Mouse (Mus musculus): Measurements from ENCODE around the gene Mettl21c. TPM values are rescaled to one million over a fixed set of nuclear protein-coding genes. Genes with fewer than 3 reads are reported as not detected.
"Not testable (repeated sequence)": the region's sequence is repeated elsewhere in the genome, so short reads cannot be mapped to it uniquely, and the experiment has no call there.

Gene Mettl21c
- 0.61 and 0.75 TPM in 2 replicates for polyA plus RNA-seq (2016; fragmentation: Nextera tagmentation; extraction: Ambion mirVana)

DNA sequence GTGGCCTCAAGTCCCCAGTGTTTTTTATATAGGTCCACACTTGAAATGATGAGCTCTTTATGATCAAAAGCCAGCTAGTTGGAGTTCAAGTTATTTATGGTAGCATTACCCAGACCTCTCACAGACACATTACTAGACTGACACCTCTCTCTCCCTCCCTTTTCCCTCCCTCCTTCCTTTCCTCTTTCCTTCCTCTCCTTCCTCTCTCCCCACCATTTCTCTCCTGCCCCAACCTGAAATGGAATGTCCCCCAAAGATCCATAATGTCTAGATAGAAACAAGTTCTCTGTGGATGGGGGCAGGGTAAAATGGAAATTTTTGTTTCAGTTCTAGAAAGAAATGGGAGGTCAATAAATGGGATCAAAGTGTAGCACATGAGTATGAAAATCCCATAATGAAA is at the start of gene Mettl21c:
Mettl21c (minus strand) TSS at position 101 of the 400 bp plus-strand sequence.
- H3K4me1 ChIP-seq = no peaks in the 10 kb centered on the region
- no peak within 1 kb of the TSS for H3K27ac ChIP-seq (replicated peaks)
- H3K27me3 ChIP-seq (replicated peaks; ENCODE audit: low read depth, poor library complexity, severe bottlenecking) = no peaks in the 10 kb centered on the region
- no peaks in the 10 kb centered on the region for H3K9me3 ChIP-seq
- no peak within 1 kb of the TSS for H3K4me3 ChIP-seq
- no peaks in the 10 kb centered on the region for H3K36me3 ChIP-seq (replicated peaks)
- no peak for DNase-seq (ENCODE audit: low spot score)

DNA sequence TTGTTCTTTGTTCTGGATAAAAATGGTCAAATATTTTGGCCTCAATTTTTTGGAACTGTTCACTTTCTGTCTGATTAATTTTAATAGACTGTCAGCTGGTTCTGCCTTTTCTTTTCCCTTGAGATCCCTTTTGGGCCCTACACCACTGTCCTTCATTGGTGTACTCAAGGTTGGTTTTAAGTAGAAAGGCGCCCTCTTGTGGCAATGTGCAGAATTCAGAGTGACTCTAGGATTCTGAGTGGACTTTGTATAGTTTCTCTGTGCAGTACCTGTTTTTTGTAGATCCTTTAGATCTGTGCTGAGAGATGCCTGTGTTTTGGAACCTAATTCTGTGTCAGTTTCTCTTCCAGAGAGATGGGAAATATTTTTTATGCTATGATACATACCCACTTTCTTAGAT is 44.8 kb upstream of the Mettl21c start:
- no peaks in the 10 kb centered on the region for H3K4me1 ChIP-seq
- 0% methylated on average over 1 of the region's 1 CpGs for WGBS
- DNase-seq (ENCODE audit: low spot score) = no peak

DNA sequence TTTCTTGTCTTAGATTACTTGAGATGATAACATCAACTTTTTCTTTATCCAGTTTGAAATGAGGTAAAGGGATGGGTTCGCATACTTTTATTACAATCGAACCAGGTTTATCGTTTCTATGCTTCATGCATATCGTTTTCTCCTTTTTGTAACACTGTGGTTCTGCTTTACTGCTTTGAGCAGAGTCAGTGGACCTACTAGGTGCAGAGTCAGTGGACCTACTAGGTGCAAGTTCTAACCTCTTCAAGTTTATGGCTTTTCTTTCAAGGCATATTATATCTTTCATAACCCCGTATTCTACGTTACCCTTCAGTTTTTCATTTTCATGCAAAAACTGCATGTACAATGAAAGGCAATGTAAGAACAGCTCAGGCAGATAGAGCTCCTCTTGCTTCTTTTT is 43.6 kb upstream of the Mettl21c start:
- H3K9me3 ChIP-seq = 0 out of 2 replicates have a peak, but pooled peaks cover under 1% of the 10 kb centered on the region
- 96% methylated on average over 6 of the region's 6 CpGs for WGBS

More for the DNA sequence above, 44.8 kb upstream of the Mettl21c start:
- H3K27ac ChIP-seq (replicated peaks) = no peak overlapping the region
- 0 out of 2 replicates have a peak, but pooled peaks cover 2% of the 10 kb centered on the region for H3K9me3 ChIP-seq
- H3K4me3 ChIP-seq = no peak overlapping the region
- no peaks in the 10 kb centered on the region for H3K36me3 ChIP-seq (replicated peaks)
- no peaks in the 10 kb centered on the region for H3K27me3 ChIP-seq (replicated peaks; ENCODE audit: low read depth, poor library complexity, severe bottlenecking)

DNA sequence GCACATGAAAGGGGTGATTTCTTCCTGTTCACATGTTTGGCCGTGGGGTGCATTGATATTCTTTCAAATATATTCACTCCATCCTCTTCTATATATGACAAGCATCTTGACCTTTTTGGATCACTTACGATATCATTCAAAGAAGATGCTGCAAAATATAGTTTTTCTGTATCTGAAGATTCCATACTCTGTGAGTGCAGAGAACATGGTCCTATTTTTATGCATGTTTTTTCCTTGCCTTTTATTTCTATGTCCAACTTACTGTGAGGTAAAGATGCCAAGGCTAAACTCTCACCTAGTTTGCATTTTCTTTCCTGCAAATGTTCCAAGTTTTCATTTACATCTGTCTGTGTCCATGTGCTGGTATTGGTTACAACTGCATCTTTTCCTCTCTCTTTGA is 42.0 kb upstream of the Mettl21c start, which contains the start of gene Gm8251:
Gm8251 (minus strand) TSS at position 101 of the 400 bp plus-strand sequence.
- no peaks in the 10 kb centered on the region for H3K9me3 ChIP-seq
- H3K4me1 ChIP-seq = no peaks in the 10 kb centered on the region
- H3K36me3 ChIP-seq (replicated peaks) = no peaks in the 10 kb centered on the region
- no peaks in the 10 kb centered on the region for H3K27me3 ChIP-seq (replicated peaks; ENCODE audit: low read depth, poor library complexity, severe bottlenecking)
- no peak within 1 kb of the TSS for H3K27ac ChIP-seq (replicated peaks)
- H3K4me3 ChIP-seq = no peak within 1 kb of the TSS
- DNase-seq (ENCODE audit: low spot score) = no peak
- WGBS = 93% methylated on average over 2 of the region's 2 CpGs

More for the DNA sequence above, 43.6 kb upstream of the Mettl21c start:
- no peak overlapping the region for H3K4me3 ChIP-seq
- DNase-seq (ENCODE audit: low spot score) = no peak
- no peaks in the 10 kb centered on the region for H3K4me1 ChIP-seq
- no peaks in the 10 kb centered on the region for H3K27me3 ChIP-seq (replicated peaks; ENCODE audit: low read depth, poor library complexity, severe bottlenecking)
- H3K36me3 ChIP-seq (replicated peaks) = no peaks in the 10 kb centered on the region
- no peak overlapping the region for H3K27ac ChIP-seq (replicated peaks)

DNA sequence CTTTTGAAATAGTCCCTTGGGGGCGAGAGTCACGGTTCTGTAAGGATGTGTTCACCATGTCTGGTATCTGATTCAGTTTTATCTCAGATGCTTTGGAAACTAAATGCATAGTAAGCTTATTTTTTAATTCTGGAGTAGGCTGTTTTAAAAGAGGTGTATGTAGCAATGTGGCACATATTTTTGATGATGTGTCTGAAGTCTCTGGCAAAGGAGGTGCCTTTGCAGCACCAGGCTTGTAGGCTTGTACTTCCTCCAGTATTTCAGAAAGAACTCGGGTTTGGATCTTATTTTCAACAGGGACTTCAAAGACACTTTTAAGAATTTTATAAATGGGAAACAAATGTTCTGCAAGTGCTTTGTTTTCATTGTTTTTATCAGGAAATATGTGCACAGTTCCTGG is 38.0 kb upstream of the Mettl21c start:
- WGBS = 82% methylated on average over 3 of the region's 3 CpGs
- DNase-seq (ENCODE audit: low spot score) = no peak
- H3K4me3 ChIP-seq = no peak overlapping the region

DNA sequence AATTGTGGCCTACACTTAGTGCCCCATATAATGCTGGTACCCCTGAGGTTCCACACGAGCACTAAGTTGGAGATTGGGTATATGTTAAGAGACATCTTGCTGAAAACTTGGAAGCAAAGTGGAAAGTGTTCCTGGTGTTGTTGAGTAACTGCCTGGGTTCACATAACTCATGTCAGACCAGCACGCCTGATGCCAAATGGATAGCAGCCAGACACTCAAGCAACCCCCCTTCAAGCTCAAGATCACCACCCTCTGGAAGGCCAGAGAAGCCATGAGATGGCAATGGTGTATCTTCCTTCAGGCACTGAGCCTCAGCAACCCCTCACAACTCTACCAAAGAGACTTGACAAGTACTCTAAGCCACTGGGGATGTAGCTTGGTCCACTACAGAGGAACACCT is 26.7 kb upstream of the Mettl21c start:
- H3K27ac ChIP-seq (replicated peaks) = no peak overlapping the region
- DNase-seq (ENCODE audit: low spot score) = no peak
- H3K36me3 ChIP-seq (replicated peaks) = no peaks in the 10 kb centered on the region
- no peaks in the 10 kb centered on the region for H3K9me3 ChIP-seq
- H3K4me1 ChIP-seq = peaks cover 7% of the 10 kb centered on the region
- 80% methylated on average over 2 of the region's 2 CpGs for WGBS
- H3K4me3 ChIP-seq = no peak overlapping the region
- no peaks in the 10 kb centered on the region for H3K27me3 ChIP-seq (replicated peaks; ENCODE audit: low read depth, poor library complexity, severe bottlenecking)

More for the DNA sequence above, 38.0 kb upstream of the Mettl21c start:
- no peaks in the 10 kb centered on the region for H3K27me3 ChIP-seq (replicated peaks; ENCODE audit: low read depth, poor library complexity, severe bottlenecking)
- no peak overlapping the region for H3K27ac ChIP-seq (replicated peaks)
- no peaks in the 10 kb centered on the region for H3K36me3 ChIP-seq (replicated peaks)
- no peaks in the 10 kb centered on the region for H3K9me3 ChIP-seq
- H3K4me1 ChIP-seq = no peaks in the 10 kb centered on the region

DNA sequence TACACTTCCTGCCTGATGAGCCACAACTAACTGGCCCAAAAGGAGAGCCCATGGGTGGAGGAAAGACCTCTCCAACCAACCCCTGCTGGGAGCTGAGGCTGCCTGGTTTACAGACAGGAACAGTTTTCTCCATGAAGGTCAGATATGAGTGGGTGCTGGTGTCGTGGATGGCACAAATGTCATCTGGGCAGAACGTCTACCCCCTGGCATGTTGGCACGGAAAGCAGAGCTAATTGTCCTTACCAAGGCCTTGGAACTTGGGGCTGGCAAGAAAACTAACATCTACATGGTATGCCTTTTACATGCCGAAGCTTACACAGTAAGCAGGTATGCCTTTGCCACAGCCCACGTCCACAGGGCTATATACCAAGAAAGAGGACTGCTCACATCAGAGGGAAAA is 25.9 kb upstream of the Mettl21c start:
- not testable (repeated sequence) for H3K9me3 ChIP-seq; H3K4me3 ChIP-seq; DNase-seq (ENCODE audit: low spot score); H3K27me3 ChIP-seq (replicated peaks; ENCODE audit: low read depth, poor library complexity, severe bottlenecking); H3K4me1 ChIP-seq; H3K27ac ChIP-seq (replicated peaks); H3K36me3 ChIP-seq (replicated peaks)
- WGBS = 86% methylated on average over 5 of the region's 5 CpGs

DNA sequence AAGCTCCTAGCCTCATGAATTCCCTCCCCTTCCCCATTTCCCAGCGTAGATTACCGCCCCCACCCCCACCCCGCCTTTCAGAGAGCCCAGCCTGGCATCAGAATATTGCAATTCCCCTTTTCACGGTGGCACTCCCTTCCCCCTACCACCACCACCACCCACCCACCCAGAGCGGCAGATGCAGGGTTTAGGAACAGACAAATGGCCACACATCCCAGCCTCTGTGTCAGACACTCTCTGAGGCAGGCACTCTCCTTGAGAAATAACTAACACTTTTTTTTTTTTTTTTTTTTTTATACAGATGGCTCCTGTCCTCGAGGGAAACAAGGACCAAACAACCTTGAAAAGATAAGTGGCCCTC is 22.7 kb upstream of the Mettl21c start:
- no peaks in the 10 kb centered on the region for H3K36me3 ChIP-seq (replicated peaks)
- peak overlapping the region; percentile 77 for H3K27ac ChIP-seq (replicated peaks)
- H3K4me3 ChIP-seq = peak overlapping the region; percentile 54
- DNase-seq (ENCODE audit: low spot score) = peak; percentile 47
- WGBS = 6% methylated on average over 6 of the region's 6 CpGs
- H3K27me3 ChIP-seq (replicated peaks; ENCODE audit: low read depth, poor library complexity, severe bottlenecking) = no peaks in the 10 kb centered on the region
- H3K9me3 ChIP-seq = no peaks in the 10 kb centered on the region
- peaks cover 7% of the 10 kb centered on the region for H3K4me1 ChIP-seq

DNA sequence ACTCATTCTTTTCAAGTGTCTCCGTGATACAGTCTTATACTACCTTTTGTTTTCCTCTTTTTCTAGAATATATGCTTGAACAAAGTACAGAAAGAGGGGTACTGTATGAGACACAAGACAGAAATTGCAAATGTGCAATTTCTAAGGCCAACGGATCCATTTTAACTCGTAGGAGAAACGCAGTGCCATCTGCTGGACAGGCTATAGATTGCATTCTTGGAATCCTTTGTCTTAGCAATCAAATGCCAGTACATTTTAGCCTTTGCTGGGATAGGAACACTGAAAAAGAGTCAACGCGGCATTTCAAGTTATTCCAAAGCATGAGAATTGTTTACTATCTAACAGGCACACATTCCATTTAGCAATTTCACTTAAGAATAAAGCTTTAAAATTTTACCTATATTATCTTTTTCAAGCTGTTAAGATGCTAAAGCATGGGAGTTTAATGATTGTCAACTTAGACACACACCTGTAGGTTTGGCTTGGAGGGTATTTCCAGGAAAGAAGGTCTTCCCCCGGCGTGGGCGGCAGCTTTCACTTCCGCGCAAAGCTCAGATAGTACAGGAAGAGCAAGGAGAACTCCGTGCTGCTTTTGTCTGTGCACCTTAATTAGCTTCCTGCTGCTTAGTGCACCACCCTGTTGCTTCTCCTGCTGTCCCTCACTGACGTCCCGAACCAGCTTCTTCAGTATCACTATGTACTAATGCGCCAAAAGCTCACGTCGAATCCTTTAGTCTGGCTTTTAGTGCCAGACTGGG is 22.1 kb upstream of the Mettl21c start:
- no peaks in the 10 kb centered on the region for H3K36me3 ChIP-seq (replicated peaks)
- H3K27ac ChIP-seq (replicated peaks) = peak overlapping the region; percentile 77
- no peaks in the 10 kb centered on the region for H3K9me3 ChIP-seq
- H3K4me1 ChIP-seq = peaks cover 7% of the 10 kb centered on the region
- H3K4me3 ChIP-seq = peak overlapping the region; percentile 54
- WGBS = 1% methylated on average over 17 of the region's 17 CpGs
- no peaks in the 10 kb centered on the region for H3K27me3 ChIP-seq (replicated peaks; ENCODE audit: low read depth, poor library complexity, severe bottlenecking)
- DNase-seq (ENCODE audit: low spot score) = peak; percentile 69

DNA sequence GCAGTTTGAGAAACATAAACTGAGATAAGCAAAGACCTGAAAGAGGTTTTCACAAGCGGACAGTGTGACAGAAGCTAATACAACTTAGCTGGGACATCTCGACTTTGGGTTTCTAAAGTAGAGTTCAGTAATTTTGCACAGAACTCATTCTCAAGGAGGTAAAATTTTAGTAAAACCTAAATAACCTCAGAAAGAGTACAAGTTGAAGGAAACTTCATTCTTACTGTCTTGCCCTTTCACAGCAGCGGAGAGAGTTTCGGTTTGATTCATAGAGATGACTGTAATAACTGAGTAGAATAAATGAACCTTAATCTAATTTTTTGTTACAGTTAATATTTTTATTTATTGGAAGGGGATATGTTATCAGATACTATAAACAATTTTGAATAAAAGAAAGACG is 13.1 kb upstream of the Mettl21c start:
- no peak for DNase-seq (ENCODE audit: low spot score)
- H3K9me3 ChIP-seq = no peaks in the 10 kb centered on the region
- no peaks in the 10 kb centered on the region for H3K27me3 ChIP-seq (replicated peaks; ENCODE audit: low read depth, poor library complexity, severe bottlenecking)
- 88% methylated on average over 5 of the region's 5 CpGs for WGBS
- no peak overlapping the region for H3K4me3 ChIP-seq
- no peak overlapping the region for H3K27ac ChIP-seq (replicated peaks)
- H3K4me1 ChIP-seq = no peaks in the 10 kb centered on the region
- no peaks in the 10 kb centered on the region for H3K36me3 ChIP-seq (replicated peaks)

DNA sequence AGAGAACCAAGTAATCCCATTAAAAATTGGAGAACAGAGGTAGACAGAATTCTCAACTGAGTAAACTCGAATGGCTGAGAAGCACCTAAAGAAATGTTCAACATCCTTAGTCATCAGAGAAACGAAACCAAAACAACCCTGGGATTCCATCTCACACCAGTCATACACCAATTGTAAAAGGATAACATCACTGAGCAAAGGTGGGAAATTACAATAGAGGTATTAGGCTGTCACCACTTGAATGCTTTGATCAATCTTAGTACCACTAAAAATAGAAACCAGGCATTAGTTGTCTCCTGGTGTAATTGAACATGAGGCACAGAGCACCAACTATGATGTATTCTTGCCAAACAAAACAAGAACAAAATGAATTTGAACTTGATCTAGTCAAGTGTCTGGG is 12.4 kb upstream of the Mettl21c start:
- no peaks in the 10 kb centered on the region for H3K36me3 ChIP-seq (replicated peaks)
- no peak overlapping the region for H3K27ac ChIP-seq (replicated peaks)
- no peaks in the 10 kb centered on the region for H3K27me3 ChIP-seq (replicated peaks; ENCODE audit: low read depth, poor library complexity, severe bottlenecking)
- H3K9me3 ChIP-seq = no peaks in the 10 kb centered on the region
- 75% methylated on average over 2 of the region's 2 CpGs for WGBS
- H3K4me3 ChIP-seq = no peak overlapping the region
- H3K4me1 ChIP-seq = no peaks in the 10 kb centered on the region
- no peak for DNase-seq (ENCODE audit: low spot score)

DNA sequence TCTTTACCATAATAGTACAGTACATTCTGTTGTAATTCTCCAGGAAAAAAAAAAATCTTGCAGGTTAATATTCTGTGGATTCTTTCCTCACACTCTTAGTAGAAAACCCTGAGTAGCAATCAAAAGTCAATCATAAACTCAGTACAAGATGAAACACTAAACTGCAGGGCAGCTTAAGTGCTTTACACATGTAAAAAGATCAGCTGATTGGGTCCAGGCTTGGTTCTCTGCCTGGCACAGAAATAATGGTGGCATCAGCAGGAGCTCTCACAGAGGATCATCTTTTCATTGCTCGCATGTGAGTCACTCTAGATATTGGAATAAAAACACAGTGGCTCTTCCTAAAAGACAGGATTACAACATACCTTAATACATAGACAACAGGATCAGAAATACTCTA is 7.8 kb upstream of the Mettl21c start:
- Histone ChIP-seq H3K4me3 (no peak overlapping the region), H3K9me3 (no peaks in the 10 kb centered on the region), H3K36me3 (replicated peaks) (no peaks in the 10 kb centered on the region), H3K27me3 (replicated peaks; ENCODE audit: low read depth, poor library complexity, severe bottlenecking) (no peaks in the 10 kb centered on the region), H3K4me1 (no peaks in the 10 kb centered on the region), H3K27ac (replicated peaks) (no peak overlapping the region)
- WGBS = 93% methylated on average over 1 of the region's 1 CpGs
- no peak for DNase-seq (ENCODE audit: low spot score)

DNA sequence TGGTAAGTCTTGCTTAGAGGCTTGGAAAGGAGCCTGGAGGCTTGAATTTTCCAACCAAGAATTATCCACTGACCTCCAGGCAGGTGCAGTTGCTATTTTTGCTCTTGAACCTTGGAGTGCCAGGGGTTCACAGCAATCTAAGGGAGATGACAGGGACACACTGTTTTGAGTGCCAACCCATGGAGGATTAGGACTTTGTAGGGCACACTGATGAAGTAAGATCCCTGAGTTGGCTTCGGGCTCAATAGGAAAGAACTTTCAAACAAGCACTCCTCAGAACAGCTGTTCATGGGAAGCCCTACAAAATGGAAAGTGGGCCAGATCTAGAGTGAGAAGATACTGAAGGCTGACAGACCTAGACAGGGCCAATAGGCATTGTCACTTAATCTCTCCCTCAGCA is 2.8 kb upstream of the Mettl21c start:
- Histone ChIP-seq H3K36me3 (replicated peaks) (no peaks in the 10 kb centered on the region), H3K4me1 (no peaks in the 10 kb centered on the region), H3K27me3 (replicated peaks; ENCODE audit: low read depth, poor library complexity, severe bottlenecking) (no peaks in the 10 kb centered on the region), H3K27ac (replicated peaks) (no peak overlapping the region), H3K9me3 (no peaks in the 10 kb centered on the region), H3K4me3 (no peak overlapping the region)
- 84% methylated on average over 1 of the region's 1 CpGs for WGBS
- DNase-seq (ENCODE audit: low spot score) = no peak
